Mouse (Mus musculus): ENCODE measurements at regions not wholly inside any gene's neighbourhood (a gene's known extent, or its start where the extent isn't known, plus 50 kb on each side); places are given as distances from the start of the nearest gene placed in this dataset.

- H3K9me3 ChIP-seq (ENCODE audit: control insufficient read depth, low read depth, low read length) = no peaks in the 10 kb centered on the region
- H3K4me3 ChIP-seq (ENCODE audit: low read depth, low read length) = no peak overlapping the region
- no peak overlapping the region for H3K4me2 ChIP-seq (replicated peaks; ENCODE audit: low read depth, low read length)
- no peak for ATAC-seq (ENCODE audit: insufficient number of reproducible peaks, insufficient read depth, low FRiP score, low read depth)
- no peaks in the 10 kb centered on the region for H3K36me3 ChIP-seq (ENCODE audit: control insufficient read depth, insufficient read depth, low read length)
- H3K9ac ChIP-seq (replicated peaks; ENCODE audit: low read depth, low read length) = no peak overlapping the region
- no peaks in the 10 kb centered on the region for H3K27me3 ChIP-seq (ENCODE audit: control insufficient read depth, insufficient read depth, low read length)
- WGBS = 85% methylated on average over 1 of the region's 1 CpGs
- no peak overlapping the region for H3K27ac ChIP-seq (ENCODE audit: low read length)
- no peaks in the 10 kb centered on the region for H3K4me1 ChIP-seq (ENCODE audit: control insufficient read depth, insufficient read depth, low read length)
These were observed 264.1 kb upstream of the Tet2 start for GRCm38 (mm10) chr3:133809007-133809552.

GRCm38 (mm10) chr3:133818966-133819700, 274.2 kb upstream of the Tet2 start:
- no peak for ATAC-seq (ENCODE audit: insufficient number of reproducible peaks, insufficient read depth, low FRiP score, low read depth)
- H3K4me3 ChIP-seq (ENCODE audit: low read depth, low read length) = no peak overlapping the region
- H3K9me3 ChIP-seq (ENCODE audit: control insufficient read depth, low read depth, low read length) = no peaks in the 10 kb centered on the region
- 57% methylated on average over 4 of the region's 4 CpGs for WGBS
- no peak overlapping the region for H3K4me2 ChIP-seq (replicated peaks; ENCODE audit: low read depth, low read length)
- H3K27me3 ChIP-seq (ENCODE audit: control insufficient read depth, insufficient read depth, low read length) = no peaks in the 10 kb centered on the region
- H3K9ac ChIP-seq (replicated peaks; ENCODE audit: low read depth, low read length) = no peak overlapping the region
- no peaks in the 10 kb centered on the region for H3K4me1 ChIP-seq (ENCODE audit: control insufficient read depth, insufficient read depth, low read length)
- no peak overlapping the region for H3K27ac ChIP-seq (ENCODE audit: low read length)
- H3K36me3 ChIP-seq (ENCODE audit: control insufficient read depth, insufficient read depth, low read length) = no peaks in the 10 kb centered on the region

GRCm38 (mm10) chr3:133833739-133834391, 288.9 kb upstream of the Tet2 start:
- Histone ChIP-seq H3K9ac (replicated peaks; ENCODE audit: low read depth, low read length) (no peak overlapping the region), H3K9me3 (ENCODE audit: control insufficient read depth, low read depth, low read length) (no peaks in the 10 kb centered on the region), H3K27me3 (ENCODE audit: control insufficient read depth, insufficient read depth, low read length) (no peaks in the 10 kb centered on the region), H3K4me2 (replicated peaks; ENCODE audit: low read depth, low read length) (no peak overlapping the region), H3K36me3 (ENCODE audit: control insufficient read depth, insufficient read depth, low read length) (no peaks in the 10 kb centered on the region), H3K27ac (ENCODE audit: low read length) (no peak overlapping the region), H3K4me1 (ENCODE audit: control insufficient read depth, insufficient read depth, low read length) (no peaks in the 10 kb centered on the region), H3K4me3 (ENCODE audit: low read depth, low read length) (no peak overlapping the region)
- no peak for ATAC-seq (ENCODE audit: insufficient number of reproducible peaks, insufficient read depth, low FRiP score, low read depth)
- 84% methylated on average over 2 of the region's 2 CpGs for WGBS

DNA sequence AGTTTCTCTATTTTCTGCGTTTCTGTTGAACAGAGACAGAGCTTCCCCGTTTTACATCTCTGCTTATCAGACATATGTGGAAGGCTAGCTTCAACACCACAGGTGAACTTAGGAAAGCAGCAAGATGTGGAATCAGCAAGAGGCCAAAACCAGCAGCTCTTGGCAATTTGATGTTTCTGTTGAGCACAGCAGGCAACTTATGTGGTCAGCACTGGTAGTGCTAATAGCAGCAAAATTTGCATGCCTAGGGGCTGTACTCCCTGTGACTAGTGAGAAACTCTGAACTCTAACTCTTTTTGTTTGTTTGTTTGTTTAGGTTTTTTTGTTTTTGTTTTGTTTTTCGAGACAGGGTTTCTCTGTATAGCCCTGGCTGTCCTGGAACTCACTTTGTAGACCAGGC, 289.5 kb upstream of the Tet2 start:
- Histone ChIP-seq H3K4me1 (ENCODE audit: control insufficient read depth, insufficient read depth, low read length) (no peaks in the 10 kb centered on the region), H3K9me3 (ENCODE audit: control insufficient read depth, low read depth, low read length) (no peaks in the 10 kb centered on the region), H3K27me3 (ENCODE audit: control insufficient read depth, insufficient read depth, low read length) (no peaks in the 10 kb centered on the region), H3K4me2 (replicated peaks; ENCODE audit: low read depth, low read length) (no peak overlapping the region), H3K36me3 (ENCODE audit: control insufficient read depth, insufficient read depth, low read length) (no peaks in the 10 kb centered on the region), H3K4me3 (ENCODE audit: low read depth, low read length) (no peak overlapping the region), H3K9ac (replicated peaks; ENCODE audit: low read depth, low read length) (no peak overlapping the region), H3K27ac (ENCODE audit: low read length) (no peak overlapping the region)
- WGBS = 76% methylated on average over 3 of the region's 3 CpGs
- ATAC-seq (ENCODE audit: insufficient number of reproducible peaks, insufficient read depth, low FRiP score, low read depth) = no peak

DNA sequence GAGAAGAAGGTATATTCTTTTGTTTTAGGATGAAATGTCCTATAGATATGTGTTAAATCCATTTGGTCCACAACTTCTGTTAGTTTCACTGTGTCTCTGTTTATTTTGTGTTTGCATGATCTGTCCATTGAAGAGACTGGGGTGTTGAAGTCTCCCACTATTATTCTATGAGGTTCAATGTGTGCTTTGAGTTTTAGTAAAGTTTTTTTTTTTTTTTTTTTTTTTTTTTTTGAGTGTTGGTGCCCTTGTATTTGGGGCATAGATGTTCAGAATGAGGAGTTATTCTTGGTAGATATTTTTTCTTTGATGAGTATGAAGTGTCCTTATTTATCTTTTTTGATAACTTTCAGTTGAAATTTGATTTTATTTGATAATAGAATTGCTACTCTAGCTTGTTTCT, 301.4 kb upstream of the Tet2 start:
- ATAC-seq (ENCODE audit: insufficient number of reproducible peaks, insufficient read depth, low FRiP score, low read depth) = no peak
- Histone ChIP-seq H3K4me3 (ENCODE audit: low read depth, low read length) (no peak overlapping the region), H3K27ac (ENCODE audit: low read length) (no peak overlapping the region), H3K36me3 (ENCODE audit: control insufficient read depth, insufficient read depth, low read length) (no peaks in the 10 kb centered on the region), H3K9me3 (ENCODE audit: control insufficient read depth, low read depth, low read length) (no peaks in the 10 kb centered on the region), H3K27me3 (ENCODE audit: control insufficient read depth, insufficient read depth, low read length) (no peaks in the 10 kb centered on the region), H3K9ac (replicated peaks; ENCODE audit: low read depth, low read length) (no peak overlapping the region), H3K4me1 (ENCODE audit: control insufficient read depth, insufficient read depth, low read length) (no peaks in the 10 kb centered on the region), H3K4me2 (replicated peaks; ENCODE audit: low read depth, low read length) (no peak overlapping the region)

- no peak overlapping the region for H3K9ac ChIP-seq (replicated peaks; ENCODE audit: low read depth, low read length)
- H3K4me1 ChIP-seq (ENCODE audit: control insufficient read depth, insufficient read depth, low read length) = peaks cover 11% of the 10 kb centered on the region
- H3K36me3 ChIP-seq (ENCODE audit: control insufficient read depth, insufficient read depth, low read length) = no peaks in the 10 kb centered on the region
- no peak for ATAC-seq (ENCODE audit: insufficient number of reproducible peaks, insufficient read depth, low FRiP score, low read depth)
- H3K27ac ChIP-seq (ENCODE audit: low read length) = no peak overlapping the region
- no peaks in the 10 kb centered on the region for H3K27me3 ChIP-seq (ENCODE audit: control insufficient read depth, insufficient read depth, low read length)
- 88% methylated on average over 2 of the region's 2 CpGs for WGBS
- no peak overlapping the region for H3K4me2 ChIP-seq (replicated peaks; ENCODE audit: low read depth, low read length)
- no peaks in the 10 kb centered on the region for H3K9me3 ChIP-seq (ENCODE audit: control insufficient read depth, low read depth, low read length)
- no peak overlapping the region for H3K4me3 ChIP-seq (ENCODE audit: low read depth, low read length)
These were observed 329.4 kb upstream of the Tet2 start for GRCm38 (mm10) chr3:133874383-133874782.

DNA sequence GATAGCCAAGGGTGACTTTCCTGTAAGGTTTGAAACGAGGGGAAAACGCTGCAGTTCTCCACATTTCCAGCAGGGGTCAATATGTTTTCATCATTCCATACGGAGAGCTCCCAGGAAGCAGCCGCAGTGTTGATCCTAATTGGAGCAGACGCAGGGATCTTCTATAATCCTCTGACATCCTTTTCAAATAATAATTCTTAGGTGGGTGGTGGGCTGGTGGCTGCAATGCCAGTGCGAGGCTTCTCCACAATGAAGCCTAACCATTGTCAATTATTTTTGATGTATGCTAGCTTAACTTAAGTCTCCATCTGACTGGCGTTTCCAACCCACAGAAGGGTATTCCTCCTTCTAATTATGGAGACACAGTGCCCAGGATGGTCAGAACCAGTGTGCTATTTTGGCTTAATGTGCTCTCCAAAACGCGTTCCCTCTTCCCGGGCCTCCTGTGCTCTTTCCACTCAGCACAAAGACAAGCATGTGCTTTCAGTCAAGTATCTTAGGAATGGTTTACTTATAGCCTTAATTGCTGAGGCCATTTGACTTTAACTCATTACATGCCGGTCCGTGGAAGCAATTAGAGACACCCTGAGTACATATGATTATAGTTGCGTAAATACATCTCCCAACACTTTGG, 331.6 kb upstream of the Tet2 start:
- H3K4me3 ChIP-seq (ENCODE audit: low read depth, low read length) = no peak overlapping the region
- H3K36me3 ChIP-seq (ENCODE audit: control insufficient read depth, insufficient read depth, low read length) = no peaks in the 10 kb centered on the region
- peaks cover 11% of the 10 kb centered on the region for H3K4me1 ChIP-seq (ENCODE audit: control insufficient read depth, insufficient read depth, low read length)
- no peak overlapping the region for H3K9ac ChIP-seq (replicated peaks; ENCODE audit: low read depth, low read length)
- no peaks in the 10 kb centered on the region for H3K27me3 ChIP-seq (ENCODE audit: control insufficient read depth, insufficient read depth, low read length)
- peak; percentile 78 for ATAC-seq (ENCODE audit: insufficient number of reproducible peaks, insufficient read depth, low FRiP score, low read depth)
- H3K4me2 ChIP-seq (replicated peaks; ENCODE audit: low read depth, low read length) = peak overlapping the region; percentile 36
- 5% methylated on average over 13 of the region's 13 CpGs for WGBS
- peak overlapping the region; percentile 50 for H3K27ac ChIP-seq (ENCODE audit: low read length)
- H3K9me3 ChIP-seq (ENCODE audit: control insufficient read depth, low read depth, low read length) = no peaks in the 10 kb centered on the region

DNA sequence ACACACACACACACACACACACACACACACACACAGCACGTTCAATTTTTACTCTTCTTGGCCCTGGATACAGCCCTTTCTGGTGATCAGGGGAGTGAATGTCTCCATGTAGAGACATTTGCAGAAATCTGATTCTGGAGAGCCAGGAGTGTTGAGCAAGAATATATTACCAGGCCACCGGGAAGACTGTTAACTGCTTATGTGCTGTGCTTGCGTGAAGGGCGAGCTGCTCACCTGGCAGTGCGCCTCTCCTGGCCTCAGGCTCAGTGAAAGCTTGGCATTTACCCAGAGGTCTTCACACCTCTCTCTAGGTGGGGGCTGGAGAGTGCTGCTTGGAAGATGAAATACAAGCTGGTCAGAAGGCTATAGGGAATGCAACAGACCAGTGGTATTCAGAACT, 332.4 kb upstream of the Tet2 start:
- no peak overlapping the region for H3K4me3 ChIP-seq (ENCODE audit: low read depth, low read length)
- WGBS = 18% methylated on average over 5 of the region's 5 CpGs
- no peak overlapping the region for H3K9ac ChIP-seq (replicated peaks; ENCODE audit: low read depth, low read length)
- no peaks in the 10 kb centered on the region for H3K27me3 ChIP-seq (ENCODE audit: control insufficient read depth, insufficient read depth, low read length)
- H3K9me3 ChIP-seq (ENCODE audit: control insufficient read depth, low read depth, low read length) = no peaks in the 10 kb centered on the region
- H3K4me1 ChIP-seq (ENCODE audit: control insufficient read depth, insufficient read depth, low read length) = peaks cover 11% of the 10 kb centered on the region
- H3K36me3 ChIP-seq (ENCODE audit: control insufficient read depth, insufficient read depth, low read length) = no peaks in the 10 kb centered on the region
- peak; percentile 44; the same call in 1 of the 2 replicates for ATAC-seq (ENCODE audit: insufficient number of reproducible peaks, insufficient read depth, low FRiP score, low read depth)
- H3K27ac ChIP-seq (ENCODE audit: low read length) = peak overlapping the region; percentile 50; the same call in 1 of the 2 replicates
- H3K4me2 ChIP-seq (replicated peaks; ENCODE audit: low read depth, low read length) = no peak overlapping the region

Measured in stomach, embryonic 14.5 days (tissue).